Comparison of ENCODE assay signal across 11 mouse cellular contexts in genomic region chr14:106365624-106366118, GRCm38 (mm10).
DNase-seq lines count a peak whose midpoint lies in the region; ATAC-seq and TF ChIP-seq lines count a peak whose summit lies in the region.
"Had no signal": no experiment of that assay in that cellular context is flagged by ENCODE, and none has a peak within 500 bp of the region (broad histone marks: within the 10 kb centered on the region; RNA-seq: fewer than 3 reads in every experiment).

No protein-coding gene starts in this region.

- no peak overlapping the region for H3K4me2 ChIP-seq in kidney, embryonic 14.5 days (replicated peaks; ENCODE audit: low read depth, low read length)
- H3K4me2 ChIP-seq in limb, embryonic 12.5 days = peak overlapping the region; percentile 40; the same call in 1 of the 2 replicates

- ATAC-seq in kidney, embryonic 14.5 days (ENCODE audit: low FRiP score, low TSS enrichment) = peak; percentile 34; the same call in 1 of the 2 replicates
- peak; percentile 73; the same call in 1 of the 2 replicates for ATAC-seq in limb, embryonic 12.5 days (ENCODE audit: insufficient number of reproducible peaks, insufficient read depth, low FRiP score, low TSS enrichment, low read depth)

- no peaks in the 10 kb centered on the region for H3K27me3 ChIP-seq in kidney, embryonic 14.5 days (ENCODE audit: control insufficient read depth, insufficient read depth, low read length)
- H3K27me3 ChIP-seq in embryonic facial prominence, embryonic 10.5 days (replicated peaks; ENCODE audit: low read depth, poor library complexity, severe bottlenecking) = no peaks in the 10 kb centered on the region
- no peaks in the 10 kb centered on the region for H3K27me3 ChIP-seq in limb, embryonic 12.5 days
- H3K27me3 ChIP-seq: megakaryocyte, embryonic 14.5 days had no signal

- no peaks in the 10 kb centered on the region for H3K9me3 ChIP-seq in kidney, embryonic 14.5 days (ENCODE audit: control insufficient read depth, low read length)
- H3K9me3 ChIP-seq in embryonic facial prominence, embryonic 10.5 days = no peaks in the 10 kb centered on the region
- no peaks in the 10 kb centered on the region for H3K9me3 ChIP-seq in limb, embryonic 12.5 days
- H3K9me3 ChIP-seq: megakaryocyte, embryonic 14.5 days had no signal

- peak overlapping the region; percentile 77 for H3K27ac ChIP-seq in gastrocnemius, adult 2 months
- H3K27ac ChIP-seq in kidney, embryonic 14.5 days (ENCODE audit: low read depth, low read length) = no peak overlapping the region
- peak overlapping the region; percentile 48 for H3K27ac ChIP-seq in embryonic facial prominence, embryonic 10.5 days (replicated peaks)
- peak overlapping the region; percentile 51; the same call in 1 of the 2 replicates for H3K27ac ChIP-seq in limb, embryonic 12.5 days

- no peak overlapping the region for H3K4me3 ChIP-seq in gastrocnemius, adult 2 months
- H3K4me3 ChIP-seq in kidney, embryonic 14.5 days (ENCODE audit: low read length) = no peak overlapping the region
- H3K4me3 ChIP-seq in embryonic facial prominence, embryonic 10.5 days = no peak overlapping the region
- no peak overlapping the region for H3K4me3 ChIP-seq in limb, embryonic 12.5 days (replicated peaks)
- H3K4me3 ChIP-seq: megakaryocyte, embryonic 14.5 days had no signal

- intact Hi-C loops in gastrocnemius, adult 2 months (cut with DNase I) = no loop called here

- no peak for TF ChIP-seq CTCF in gastrocnemius, adult 2 months (IDR thresholded peaks at IDR 0.05)

- no peaks in the 10 kb centered on the region for H3K36me3 ChIP-seq in kidney, embryonic 14.5 days (ENCODE audit: control insufficient read depth, insufficient read depth, low read length)
- no peaks in the 10 kb centered on the region for H3K36me3 ChIP-seq in embryonic facial prominence, embryonic 10.5 days (replicated peaks)
- H3K36me3 ChIP-seq in limb, embryonic 12.5 days = no peaks in the 10 kb centered on the region

- 25% methylated on average over 3 of the region's 3 CpGs for WGBS in kidney, embryonic 14.5 days
- 42% methylated on average over 3 of the region's 3 CpGs for WGBS in embryonic facial prominence, embryonic 10.5 days
- 12% methylated on average over 3 of the region's 3 CpGs for WGBS in limb, embryonic 12.5 days

- no peak overlapping the region for H3K9ac ChIP-seq in kidney, embryonic 14.5 days (ENCODE audit: low read depth, low read length)
- H3K9ac ChIP-seq in limb, embryonic 12.5 days (replicated peaks) = no peak overlapping the region

- peak; percentile 19 for DNase-seq in gastrocnemius, adult 2 months
- no peak for DNase-seq in gastrocnemius, postnatal 10 days
- no peak for DNase-seq in kidney, postnatal 25 days
- no peak for DNase-seq in embryonic facial prominence, embryonic 10.5 days (ENCODE audit: low spot score)
- no peak for DNase-seq in spleen, postnatal 10 days (ENCODE audit: low spot score in 2 of 2)
- DNase-seq in lung, adult 18-20 months = no peak
- DNase-seq: cerebellum, postnatal 36 days; thymus, postnatal 14 days had no signal

- H3K4me1 ChIP-seq in kidney, embryonic 14.5 days (ENCODE audit: control insufficient read depth, insufficient read depth, low read length) = peaks cover 5% of the 10 kb centered on the region; the same call in 1 of the 2 replicates
- H3K4me1 ChIP-seq in embryonic facial prominence, embryonic 10.5 days = peaks cover 18% of the 10 kb centered on the region
- H3K4me1 ChIP-seq in limb, embryonic 12.5 days (replicated peaks) = peaks cover 13% of the 10 kb centered on the region
- H3K4me1 ChIP-seq: megakaryocyte, embryonic 14.5 days had no signal
